Mouse (Mus musculus) thymus, adult 18-20 months (tissue): ENCODE results near the gene Ppp1r15a.
A peak's percentile ranks its signal among the peaks of the same experiment; 100 is the strongest.
"Not testable (repeated sequence)": the region's sequence is repeated elsewhere in the genome, so short reads cannot be mapped to it uniquely, and the experiment has no call there.

Experiments
- DNase-seq, 2 experiments: peaks; one replicate each; pipeline ENCODE4 v3.0.0; 2022; ENCODE audit warnings: mixed read lengths in 2 of 2

Ppp1r15a gene

GRCm38 (mm10) chr7:45516846-45517245 lies 9.2 kb downstream of the Ppp1r15a start:
- DNase-seq: not testable (repeated sequence)

GRCm38 (mm10) chr7:45515436-45515835 lies 10.6 kb downstream of the Ppp1r15a start:
- no peak for DNase-seq

- DNase-seq: no peak
Measured at GRCm38 (mm10) chr7:45514411-45514810, 11.7 kb downstream of the Ppp1r15a start.

GRCm38 (mm10) chr7:45509912-45510787 lies 15.9 kb downstream of the Ppp1r15a start, which contains the start of gene Nucb1:
Gene Nucb1, minus strand, starts transcription at chr7:45510406.
- DNase-seq: peak; percentile 85 to 91

- no peak for DNase-seq
Measured at GRCm38 (mm10) chr7:45509181-45509882, 16.7 kb downstream of the Ppp1r15a start.

- no peak for DNase-seq
Measured at GRCm38 (mm10) chr7:45508561-45508960, 17.5 kb downstream of the Ppp1r15a start.

- no peak for DNase-seq
Measured at GRCm38 (mm10) chr7:45507583-45507982, 18.5 kb downstream of the Ppp1r15a start.

GRCm38 (mm10) chr7:45498427-45498826 lies 27.6 kb downstream of the Ppp1r15a start:
- no peak for DNase-seq

- no peak for DNase-seq
Measured at GRCm38 (mm10) chr7:45494548-45494947, 31.5 kb downstream of the Ppp1r15a start.

GRCm38 (mm10) chr7:45492951-45493350 lies 33.1 kb downstream of the Ppp1r15a start:
- no peak for DNase-seq

GRCm38 (mm10) chr7:45492225-45492844 lies 33.7 kb downstream of the Ppp1r15a start:
- no peak for DNase-seq

- DNase-seq: no peak
Measured at GRCm38 (mm10) chr7:45491264-45491663, 34.8 kb downstream of the Ppp1r15a start.

- DNase-seq: no peak
Measured at GRCm38 (mm10) chr7:45490822-45491221, 35.2 kb downstream of the Ppp1r15a start.

GRCm38 (mm10) chr7:45489578-45489977 lies 36.5 kb downstream of the Ppp1r15a start:
- DNase-seq: no peak

- peak; percentile 25 to 38 for DNase-seq
Measured at GRCm38 (mm10) chr7:45488293-45489204, 37.5 kb downstream of the Ppp1r15a start, which contains the start of gene Dhdh. Gene Dhdh, minus strand, starts transcription at chr7:45488805.

- DNase-seq: no peak
Measured at GRCm38 (mm10) chr7:45487861-45488292, 38.2 kb downstream of the Ppp1r15a start.

GRCm38 (mm10) chr7:45486761-45487415 lies 39.2 kb downstream of the Ppp1r15a start, which contains the start of gene Gm45808:
Gene Gm45808, minus strand, starts transcription at chr7:45486811.
- no peak for DNase-seq

GRCm38 (mm10) chr7:45486158-45486557 lies 39.9 kb downstream of the Ppp1r15a start:
- no peak for DNase-seq

- not testable (repeated sequence) for DNase-seq
Measured at GRCm38 (mm10) chr7:45484985-45485384, 41.1 kb downstream of the Ppp1r15a start.

- DNase-seq: no peak
Measured at GRCm38 (mm10) chr7:45482166-45482565, 43.9 kb downstream of the Ppp1r15a start.

GRCm38 (mm10) chr7:45481374-45481927 lies 44.6 kb downstream of the Ppp1r15a start, which contains the start of gene Tulp2:
Gene Tulp2, plus strand, starts transcription at chr7:45481877.
- DNase-seq: peak; percentile 48 to 60
